Mouse (Mus musculus): ENCODE data around the gene Olfr1490. TPM values are rescaled to one million over a fixed set of nuclear protein-coding genes. Genes with fewer than 3 reads are reported as not detected.

Gene Olfr1490
- total and polyA plus RNA-seq, 3 experiments: not detected

GRCm38 (mm10) chr19:13631321-13631720 is 19.6 kb upstream of the Olfr1490 start, which contains the start of gene Olfr1489:
Gene Olfr1489 (plus strand): TSS chr19:13631621.
- Histone ChIP-seq H3K27me3 (replicated peaks) (no peaks in the 10 kb centered on the region), H3K4me1 (ENCODE audit: control insufficient read depth in 1 of 2, insufficient read depth in 2 of 2) (no peaks in the 10 kb centered on the region), H3K9ac (ENCODE audit: insufficient read depth, low read depth) (no peak within 1 kb of the TSS), H3K79me2 (replicated peaks; ENCODE audit: control insufficient read depth, extremely low read depth, insufficient read depth, poor library complexity, severe bottlenecking) (no peaks in the 10 kb centered on the region), H3K9me3 (replicated peaks; ENCODE audit: low read length) (no peaks in the 10 kb centered on the region), H3K4me2 (ENCODE audit: insufficient read depth, low read depth, poor library complexity, severe bottlenecking) (no peak within 1 kb of the TSS), H3K36me3 (replicated peaks in 1 of 2; ENCODE audit: control insufficient read depth in 1 of 2, insufficient read depth in 1 of 2, low read length in 1 of 2) (no peaks in the 10 kb centered on the region), H3K4me3 (replicated peaks in 1 of 3; ENCODE audit: low read depth in 2 of 3, low read length in 2 of 3, poor library complexity in 1 of 3) (no peak within 1 kb of the TSS), H3K27ac (ENCODE audit: insufficient read depth, low read depth) (no peak within 1 kb of the TSS)
- TF ChIP-seq E2F4 (IDR thresholded peaks at IDR 0.05; ENCODE audit: insufficient replicate concordance, low read depth, low read length): no peak
- TF ChIP-seq NELFE (IDR thresholded peaks at IDR 0.05; ENCODE audit: low read depth, low read length): no peak
- no peak for TF ChIP-seq EP300 (IDR thresholded peaks at IDR 0.05; ENCODE audit: low read length)
- no peak for TF ChIP-seq POLR2A (IDR thresholded peaks at IDR 0.05; ENCODE audit: low read depth, low read length)
- TF ChIP-seq HCFC1 (IDR thresholded peaks at IDR 0.05; ENCODE audit: low read depth, low read length): no peak
- no peak for TF ChIP-seq MAFK (IDR thresholded peaks at IDR 0.05; ENCODE audit: insufficient replicate concordance, low read length)
- no peak for TF ChIP-seq MYC (IDR thresholded peaks at IDR 0.05; ENCODE audit: low read depth, low read length)
- no peak for TF ChIP-seq PAX5 (IDR thresholded peaks at IDR 0.05; ENCODE audit: low read length)
- no peak for TF ChIP-seq ETS1 (conservative IDR thresholded peaks at IDR 0.05; ENCODE audit: low read depth, low read length)
- no peak for TF ChIP-seq IRF4 (IDR thresholded peaks at IDR 0.05; ENCODE audit: low read depth, low read length)
- no peak for TF ChIP-seq ZMIZ1 (IDR thresholded peaks at IDR 0.05; ENCODE audit: low read depth, low read length)
- TF ChIP-seq JUND (conservative IDR thresholded peaks at IDR 0.05; ENCODE audit: low read depth, low read length): no peak
- TF ChIP-seq SIN3A (IDR thresholded peaks at IDR 0.05; ENCODE audit: low read length): no peak
- no peak for TF ChIP-seq JUN (IDR thresholded peaks at IDR 0.05; ENCODE audit: insufficient read depth, low read depth, low read length)
- no peak for TF ChIP-seq ZC3H11A (IDR thresholded peaks at IDR 0.05; ENCODE audit: low read depth, low read length)
- TF ChIP-seq RAD21 (IDR thresholded peaks at IDR 0.05; ENCODE audit: low read depth, low read length): no peak
- in situ Hi-C loops (cut with MboI; ENCODE audit: low pct_ligation_motif_present, low pct_unique_long_range_greater_than_20kb, low sequenced_read_pairs) (no loop called here), dilution Hi-C loops (cut with MboI; ENCODE audit: extremely low pct_ligation_motif_present, extremely low pct_unique_long_range_greater_than_20kb, low sequenced_read_pairs) (no loop called here)
- no peak for DNase-seq (ENCODE audit: extremely low read depth)

GRCm38 (mm10) chr19:13696968-13697367 is 46.1 kb downstream of the Olfr1490 start, which contains the start of gene Olfr1491:
Gene Olfr1491 (plus strand): TSS chr19:13697268.
- Histone ChIP-seq H3K27ac (ENCODE audit: insufficient read depth, low read depth) (no peak within 1 kb of the TSS), H3K4me1 (ENCODE audit: control insufficient read depth in 1 of 2, insufficient read depth in 2 of 2) (no peaks in the 10 kb centered on the region), H3K4me2 (ENCODE audit: insufficient read depth, low read depth, poor library complexity, severe bottlenecking) (no peak within 1 kb of the TSS), H3K9me3 (replicated peaks; ENCODE audit: low read length) (no peaks in the 10 kb centered on the region), H3K79me2 (replicated peaks; ENCODE audit: control insufficient read depth, extremely low read depth, insufficient read depth, poor library complexity, severe bottlenecking) (no peaks in the 10 kb centered on the region), H3K36me3 (replicated peaks in 1 of 2; ENCODE audit: control insufficient read depth in 1 of 2, insufficient read depth in 1 of 2, low read length in 1 of 2) (no peaks in the 10 kb centered on the region), H3K4me3 (replicated peaks in 1 of 3; ENCODE audit: low read depth in 2 of 3, low read length in 2 of 3, poor library complexity in 1 of 3) (no peak within 1 kb of the TSS), H3K27me3 (replicated peaks) (no peaks in the 10 kb centered on the region), H3K9ac (ENCODE audit: insufficient read depth, low read depth) (no peak within 1 kb of the TSS)
- no peak for TF ChIP-seq SMC3 (IDR thresholded peaks at IDR 0.05; ENCODE audit: low read depth, low read length)
- TF ChIP-seq POLR2AphosphoS2 (IDR thresholded peaks at IDR 0.05; ENCODE audit: low read depth, low read length): no peak
- no peak for TF ChIP-seq ZC3H11A (IDR thresholded peaks at IDR 0.05; ENCODE audit: low read depth, low read length)
- no peak for TF ChIP-seq NELFE (IDR thresholded peaks at IDR 0.05; ENCODE audit: low read depth, low read length)
- no peak for TF ChIP-seq ZMIZ1 (IDR thresholded peaks at IDR 0.05; ENCODE audit: low read depth, low read length)
- no peak for TF ChIP-seq MYC (IDR thresholded peaks at IDR 0.05; ENCODE audit: low read depth, low read length)
- TF ChIP-seq RCOR1 (conservative IDR thresholded peaks at IDR 0.05; ENCODE audit: low read depth, low read length): no peak
- TF ChIP-seq E2F4 (IDR thresholded peaks at IDR 0.05; ENCODE audit: insufficient replicate concordance, low read depth, low read length): no peak
- TF ChIP-seq JUN (IDR thresholded peaks at IDR 0.05; ENCODE audit: insufficient read depth, low read depth, low read length): no peak
- TF ChIP-seq UBTF (IDR thresholded peaks at IDR 0.05; ENCODE audit: low read depth, low read length): no peak
- TF ChIP-seq JUND (conservative IDR thresholded peaks at IDR 0.05; ENCODE audit: low read depth, low read length): no peak
- no peak for DNase-seq (ENCODE audit: extremely low read depth)
- dilution Hi-C loops (cut with MboI; ENCODE audit: extremely low pct_ligation_motif_present, extremely low pct_unique_long_range_greater_than_20kb, low sequenced_read_pairs) (no loop called here), in situ Hi-C loops (cut with MboI; ENCODE audit: low pct_ligation_motif_present, low pct_unique_long_range_greater_than_20kb, low sequenced_read_pairs) (no loop called here)

Other genes with a start within 250 kb of the Olfr1490 start
Only the 20 nearest of the 21 such genes appear.
- not detected in 2 replicates for gene Olfr1469, start 243.2 kb upstream of the Olfr1490 start, total RNA-seq (2012; rRNA removed)
- gene Olfr1469, start 243.2 kb upstream of the Olfr1490 start, total RNA-seq (2014; rRNA removed): not detected in 2 replicates
- gene Olfr1469, start 243.2 kb upstream of the Olfr1490 start, polyA plus RNA-seq (2012; ENCODE audit: insufficient read length, low read depth): not detected in 2 replicates
- gene Olfr1471, start 207.7 kb upstream of the Olfr1490 start, total RNA-seq (2012; rRNA removed): not detected in 2 replicates
- not detected in 2 replicates for gene Olfr1471, start 207.7 kb upstream of the Olfr1490 start, total RNA-seq (2014; rRNA removed)
- gene Olfr1471, start 207.7 kb upstream of the Olfr1490 start, polyA plus RNA-seq (2012; ENCODE audit: insufficient read length, low read depth): not detected in 2 replicates
- gene Olfr1472, start 195.0 kb upstream of the Olfr1490 start, total RNA-seq (2012; rRNA removed): not detected in 2 replicates
- not detected in 2 replicates for gene Olfr1472, start 195.0 kb upstream of the Olfr1490 start, total RNA-seq (2014; rRNA removed)
- gene Olfr1472, start 195.0 kb upstream of the Olfr1490 start, polyA plus RNA-seq (2012; ENCODE audit: insufficient read length, low read depth): not detected in 2 replicates
- not detected in 2 replicates for gene Olfr1474, start 181.5 kb upstream of the Olfr1490 start, total RNA-seq (2012; rRNA removed)
- gene Olfr1474, start 181.5 kb upstream of the Olfr1490 start, total RNA-seq (2014; rRNA removed): not detected in 2 replicates
- not detected in 2 replicates for gene Olfr1474, start 181.5 kb upstream of the Olfr1490 start, polyA plus RNA-seq (2012; ENCODE audit: insufficient read length, low read depth)
- gene Olfr1475, start 170.9 kb upstream of the Olfr1490 start, total RNA-seq (2012; rRNA removed): not detected in 2 replicates
- gene Olfr1475, start 170.9 kb upstream of the Olfr1490 start, total RNA-seq (2014; rRNA removed): not detected in 2 replicates
- not detected in 2 replicates for gene Olfr1475, start 170.9 kb upstream of the Olfr1490 start, polyA plus RNA-seq (2012; ENCODE audit: insufficient read length, low read depth)
- gene Olfr1477, start 150.5 kb upstream of the Olfr1490 start, total RNA-seq (2012; rRNA removed): not detected in 2 replicates
- not detected in 2 replicates for gene Olfr1477, start 150.5 kb upstream of the Olfr1490 start, total RNA-seq (2014; rRNA removed)
- gene Olfr1477, start 150.5 kb upstream of the Olfr1490 start, polyA plus RNA-seq (2012; ENCODE audit: insufficient read length, low read depth): not detected in 2 replicates
- not detected in 2 replicates for gene Olfr1480, start 123.2 kb upstream of the Olfr1490 start, total RNA-seq (2012; rRNA removed)
- not detected in 2 replicates for gene Olfr1480, start 123.2 kb upstream of the Olfr1490 start, total RNA-seq (2014; rRNA removed)
- not detected in 2 replicates for gene Olfr1480, start 123.2 kb upstream of the Olfr1490 start, polyA plus RNA-seq (2012; ENCODE audit: insufficient read length, low read depth)
- gene Olfr1484, start 67.6 kb upstream of the Olfr1490 start, total RNA-seq (2012; rRNA removed): not detected in 2 replicates
- not detected in 2 replicates for gene Olfr1484, start 67.6 kb upstream of the Olfr1490 start, total RNA-seq (2014; rRNA removed)
- not detected in 2 replicates for gene Olfr1484, start 67.6 kb upstream of the Olfr1490 start, polyA plus RNA-seq (2012; ENCODE audit: insufficient read length, low read depth)
- gene Olfr1487, start 33.7 kb upstream of the Olfr1490 start, total RNA-seq (2012; rRNA removed): not detected in 2 replicates
- not detected in 2 replicates for gene Olfr1487, start 33.7 kb upstream of the Olfr1490 start, total RNA-seq (2014; rRNA removed)
- not detected in 2 replicates for gene Olfr1487, start 33.7 kb upstream of the Olfr1490 start, polyA plus RNA-seq (2012; ENCODE audit: insufficient read length, low read depth)
- not detected in 2 replicates for gene Olfr1489, start 19.5 kb upstream of the Olfr1490 start, total RNA-seq (2012; rRNA removed)
- not detected in 2 replicates for gene Olfr1489, start 19.5 kb upstream of the Olfr1490 start, total RNA-seq (2014; rRNA removed)
- not detected in 2 replicates for gene Olfr1489, start 19.5 kb upstream of the Olfr1490 start, polyA plus RNA-seq (2012; ENCODE audit: insufficient read length, low read depth)
- not detected in 2 replicates for gene Olfr1491, start 46.2 kb downstream of the Olfr1490 start, total RNA-seq (2012; rRNA removed)
- gene Olfr1491, start 46.2 kb downstream of the Olfr1490 start, total RNA-seq (2014; rRNA removed): not detected in 2 replicates
- gene Olfr1491, start 46.2 kb downstream of the Olfr1490 start, polyA plus RNA-seq (2012; ENCODE audit: insufficient read length, low read depth): not detected in 2 replicates
- gene Olfr1493-ps1, start 72.2 kb downstream of the Olfr1490 start, total RNA-seq (2012; rRNA removed): not detected in 2 replicates
- gene Olfr1493-ps1, start 72.2 kb downstream of the Olfr1490 start, total RNA-seq (2014; rRNA removed): not detected in 2 replicates
- not detected in 2 replicates for gene Olfr1493-ps1, start 72.2 kb downstream of the Olfr1490 start, polyA plus RNA-seq (2012; ENCODE audit: insufficient read length, low read depth)
- not detected in 2 replicates for gene Olfr1494, start 88.6 kb downstream of the Olfr1490 start, total RNA-seq (2012; rRNA removed)
- not detected in 2 replicates for gene Olfr1494, start 88.6 kb downstream of the Olfr1490 start, total RNA-seq (2014; rRNA removed)
- gene Olfr1494, start 88.6 kb downstream of the Olfr1490 start, polyA plus RNA-seq (2012; ENCODE audit: insufficient read length, low read depth): not detected in 2 replicates
- gene Olfr1495, start 113.5 kb downstream of the Olfr1490 start, total RNA-seq (2012; rRNA removed): not detected in 2 replicates
- gene Olfr1495, start 113.5 kb downstream of the Olfr1490 start, total RNA-seq (2014; rRNA removed): not detected in 2 replicates
- gene Olfr1495, start 113.5 kb downstream of the Olfr1490 start, polyA plus RNA-seq (2012; ENCODE audit: insufficient read length, low read depth): not detected in 2 replicates
- not detected in 2 replicates for gene Olfr1496, start 126.8 kb downstream of the Olfr1490 start, total RNA-seq (2012; rRNA removed)
- gene Olfr1496, start 126.8 kb downstream of the Olfr1490 start, total RNA-seq (2014; rRNA removed): not detected in 2 replicates
- gene Olfr1496, start 126.8 kb downstream of the Olfr1490 start, polyA plus RNA-seq (2012; ENCODE audit: insufficient read length, low read depth): not detected in 2 replicates
- gene Olfr1497, start 147.1 kb downstream of the Olfr1490 start, total RNA-seq (2012; rRNA removed): not detected in 2 replicates
- gene Olfr1497, start 147.1 kb downstream of the Olfr1490 start, total RNA-seq (2014; rRNA removed): not detected in 2 replicates
- gene Olfr1497, start 147.1 kb downstream of the Olfr1490 start, polyA plus RNA-seq (2012; ENCODE audit: insufficient read length, low read depth): not detected in 2 replicates
- gene Olfr1499, start 168.4 kb downstream of the Olfr1490 start, total RNA-seq (2012; rRNA removed): not detected in 2 replicates
- not detected in 2 replicates for gene Olfr1499, start 168.4 kb downstream of the Olfr1490 start, total RNA-seq (2014; rRNA removed)
- not detected in 2 replicates for gene Olfr1499, start 168.4 kb downstream of the Olfr1490 start, polyA plus RNA-seq (2012; ENCODE audit: insufficient read length, low read depth)
- not detected in 2 replicates for gene Olfr1500, start 179.4 kb downstream of the Olfr1490 start, total RNA-seq (2012; rRNA removed)
- gene Olfr1500, start 179.4 kb downstream of the Olfr1490 start, total RNA-seq (2014; rRNA removed): not detected in 2 replicates
- not detected in 2 replicates for gene Olfr1500, start 179.4 kb downstream of the Olfr1490 start, polyA plus RNA-seq (2012; ENCODE audit: insufficient read length, low read depth)
- not detected in 2 replicates for gene Olfr1501, start 199.6 kb downstream of the Olfr1490 start, total RNA-seq (2012; rRNA removed)
- gene Olfr1501, start 199.6 kb downstream of the Olfr1490 start, total RNA-seq (2014; rRNA removed): not detected in 2 replicates
- not detected in 2 replicates for gene Olfr1501, start 199.6 kb downstream of the Olfr1490 start, polyA plus RNA-seq (2012; ENCODE audit: insufficient read length, low read depth)
- not detected in 2 replicates for gene Olfr1502, start 210.7 kb downstream of the Olfr1490 start, total RNA-seq (2012; rRNA removed)
- not detected in 2 replicates for gene Olfr1502, start 210.7 kb downstream of the Olfr1490 start, total RNA-seq (2014; rRNA removed)
- not detected in 2 replicates for gene Olfr1502, start 210.7 kb downstream of the Olfr1490 start, polyA plus RNA-seq (2012; ENCODE audit: insufficient read length, low read depth)

Data from CH12.LX (cell line).